Mouse (Mus musculus): ENCODE measurements around the gene Il11ra1. TPM values are rescaled to one million over a fixed set of nuclear protein-coding genes. Genes with fewer than 3 reads are reported as not detected.
A peak's percentile ranks its signal among the peaks of the same experiment; 100 is the strongest.

Gene Il11ra1
- polyA plus RNA-seq, 1 experiment from 2014 or later: 129 TPM

DNA sequence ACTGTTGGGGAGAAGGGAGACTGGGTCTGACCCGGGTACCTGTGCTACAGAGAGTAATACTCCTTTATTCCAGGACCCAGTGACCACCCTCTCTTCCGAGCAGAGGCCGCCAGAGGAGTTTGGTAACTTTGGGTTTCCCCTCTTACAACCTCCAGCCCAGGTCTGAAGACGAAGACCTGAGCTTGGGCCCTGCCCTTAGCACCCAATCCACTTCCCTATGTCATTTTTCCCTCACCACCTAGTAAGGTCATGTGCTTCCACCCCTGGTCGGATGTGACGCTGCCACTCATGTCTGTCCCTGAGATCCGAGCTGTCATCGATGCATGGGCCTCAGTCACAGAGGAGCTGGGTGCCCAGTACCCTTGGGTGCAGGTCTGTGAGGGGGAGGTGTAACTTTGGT lies 56.7 kb downstream of the Il11ra1 start:
- no peak overlapping the region for H3K27ac ChIP-seq (ENCODE audit: low read depth)
- 76% methylated on average over 8 of the region's 8 CpGs for WGBS
- peak overlapping the region; percentile 97 for H3K4me2 ChIP-seq
- TF ChIP-seq CTCF (IDR thresholded peaks at IDR 0.05; ENCODE audit: low read depth): no peak
- peaks cover 12% of the 10 kb centered on the region; the same call in 1 of the 2 replicates for H3K4me1 ChIP-seq (ENCODE audit: insufficient read depth)
- H3K9me3 ChIP-seq (ENCODE audit: low read depth, low read length): no peaks in the 10 kb centered on the region
- H3K27me3 ChIP-seq (ENCODE audit: insufficient read depth, low read length): no peaks in the 10 kb centered on the region
- H3K36me3 ChIP-seq (ENCODE audit: insufficient read depth): peaks cover 9% of the 10 kb centered on the region; the same call in 1 of the 2 replicates
- DNase-seq: no peak
- H3K9ac ChIP-seq: peak overlapping the region; percentile 73; the same call in 1 of the 2 replicates
- peak overlapping the region; percentile 70 for H3K4me3 ChIP-seq (ENCODE audit: low read depth, low read length)
- no peak for ATAC-seq (ENCODE audit: insufficient read depth)

DNA sequence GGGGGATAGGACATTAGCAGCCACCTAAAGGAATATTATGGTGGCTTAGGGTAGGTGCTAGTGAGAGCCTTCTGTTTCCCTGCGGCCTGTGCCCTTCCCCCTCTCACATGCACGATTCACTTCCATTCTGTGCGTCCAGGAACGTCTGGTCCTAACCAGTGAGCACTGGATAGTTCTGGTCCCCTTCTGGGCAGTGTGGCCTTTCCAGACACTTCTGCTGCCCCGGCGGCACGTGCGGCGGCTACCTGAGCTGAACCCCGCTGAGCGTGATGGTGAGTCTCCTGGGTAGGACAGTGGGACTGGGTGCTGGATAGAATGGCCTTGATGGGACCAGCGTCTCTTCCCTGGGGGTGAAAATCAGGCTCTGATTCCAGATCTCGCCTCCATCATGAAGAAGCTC lies 57.5 kb downstream of the Il11ra1 start:
- 91% methylated on average over 13 of the region's 13 CpGs for WGBS
- no peak for TF ChIP-seq CTCF (IDR thresholded peaks at IDR 0.05; ENCODE audit: low read depth)
- H3K27me3 ChIP-seq (ENCODE audit: insufficient read depth, low read length): no peaks in the 10 kb centered on the region
- no peak overlapping the region for H3K4me2 ChIP-seq
- ATAC-seq (ENCODE audit: insufficient read depth) (no peak), DNase-seq (no peak)
- H3K9me3 ChIP-seq (ENCODE audit: low read depth, low read length): no peaks in the 10 kb centered on the region
- H3K36me3 ChIP-seq (ENCODE audit: insufficient read depth): peaks cover 9% of the 10 kb centered on the region; the same call in 1 of the 2 replicates
- no peak overlapping the region for H3K4me3 ChIP-seq (ENCODE audit: low read depth, low read length)
- H3K27ac ChIP-seq (ENCODE audit: low read depth): no peak overlapping the region
- peaks cover 15% of the 10 kb centered on the region; the same call in 1 of the 2 replicates for H3K4me1 ChIP-seq (ENCODE audit: insufficient read depth)
- H3K9ac ChIP-seq: no peak overlapping the region

DNA sequence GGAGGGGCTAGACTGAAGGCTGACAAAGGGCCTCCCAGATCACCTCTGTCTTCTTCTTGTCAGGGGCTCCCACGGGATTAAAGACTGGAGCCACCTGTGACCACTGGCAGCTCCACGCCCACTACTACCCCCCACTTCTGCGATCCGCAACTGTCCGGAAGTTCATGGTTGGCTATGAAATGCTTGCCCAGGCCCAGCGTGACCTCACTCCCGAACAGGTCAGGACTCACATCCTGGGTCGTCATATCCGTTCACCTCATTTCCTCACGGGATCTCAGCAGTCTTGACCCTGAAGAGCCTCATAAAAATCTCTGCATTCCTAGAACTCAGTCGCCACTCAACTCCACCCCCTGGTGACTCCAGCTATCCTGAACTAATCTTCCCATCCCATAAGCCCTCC lies 58.2 kb downstream of the Il11ra1 start:
- Histone ChIP-seq H3K4me1 (ENCODE audit: insufficient read depth) (peaks cover 15% of the 10 kb centered on the region; the same call in 1 of the 2 replicates), H3K9ac (no peak overlapping the region), H3K9me3 (ENCODE audit: low read depth, low read length) (no peaks in the 10 kb centered on the region), H3K27ac (ENCODE audit: low read depth) (no peak overlapping the region), H3K4me3 (ENCODE audit: low read depth, low read length) (no peak overlapping the region), H3K27me3 (ENCODE audit: insufficient read depth, low read length) (no peaks in the 10 kb centered on the region), H3K36me3 (ENCODE audit: insufficient read depth) (peaks cover 9% of the 10 kb centered on the region; the same call in 1 of the 2 replicates), H3K4me2 (no peak overlapping the region)
- DNase-seq (no peak), ATAC-seq (ENCODE audit: insufficient read depth) (no peak)
- WGBS: 74% methylated on average over 11 of the region's 11 CpGs
- no peak for TF ChIP-seq CTCF (IDR thresholded peaks at IDR 0.05; ENCODE audit: low read depth)

DNA sequence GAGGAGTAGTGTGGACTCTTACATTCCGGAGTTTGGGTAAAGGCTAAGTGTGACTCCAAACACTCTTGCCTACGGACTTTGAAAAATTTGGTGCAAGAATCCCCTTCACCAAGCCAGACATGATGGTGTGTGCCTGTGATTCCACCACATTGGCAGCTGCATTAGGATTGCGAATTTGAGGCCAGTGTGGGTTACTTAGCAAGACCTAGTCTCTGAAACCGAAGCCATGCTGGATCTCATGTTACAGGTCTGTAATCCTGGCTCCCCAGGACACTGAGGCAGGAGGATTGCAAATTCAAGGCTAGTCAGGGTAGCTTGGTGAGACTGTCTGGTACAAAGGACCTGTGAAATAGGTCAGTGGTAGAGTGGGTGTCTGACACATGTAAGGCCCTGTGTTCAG lies 58.9 kb downstream of the Il11ra1 start:
- ATAC-seq (ENCODE audit: insufficient read depth) (no peak), DNase-seq (no peak)
- WGBS: 85% methylated on average over 4 of the region's 4 CpGs
- no peak overlapping the region for H3K4me3 ChIP-seq (ENCODE audit: low read depth, low read length)
- H3K4me1 ChIP-seq (ENCODE audit: insufficient read depth): peaks cover 15% of the 10 kb centered on the region; the same call in 1 of the 2 replicates
- H3K4me2 ChIP-seq: no peak overlapping the region
- no peak overlapping the region for H3K9ac ChIP-seq
- H3K9me3 ChIP-seq (ENCODE audit: low read depth, low read length): no peaks in the 10 kb centered on the region
- no peak overlapping the region for H3K27ac ChIP-seq (ENCODE audit: low read depth)
- H3K36me3 ChIP-seq (ENCODE audit: insufficient read depth): peaks cover 9% of the 10 kb centered on the region; the same call in 1 of the 2 replicates
- H3K27me3 ChIP-seq (ENCODE audit: insufficient read depth, low read length): no peaks in the 10 kb centered on the region
- no peak for TF ChIP-seq CTCF (IDR thresholded peaks at IDR 0.05; ENCODE audit: low read depth)

DNA sequence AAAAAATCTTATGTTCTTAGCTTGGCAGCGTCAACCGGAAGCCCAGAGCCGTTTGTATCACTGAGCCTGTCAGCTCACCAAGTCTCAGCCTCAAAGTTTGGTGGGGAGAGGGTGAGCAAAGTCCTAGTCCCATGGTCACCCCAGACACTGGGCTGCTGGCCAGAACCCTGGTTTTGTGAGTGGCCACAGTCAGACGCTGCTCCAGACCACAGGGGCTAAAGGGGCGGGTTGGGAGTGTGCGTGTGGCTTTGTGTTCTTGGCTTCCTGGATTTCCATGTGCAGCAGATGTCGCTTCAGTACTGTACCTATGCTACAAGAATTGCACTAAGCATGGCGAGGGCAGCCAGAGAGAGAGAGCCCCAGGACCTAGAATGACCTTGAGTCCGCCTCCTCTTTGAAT lies 59.4 kb downstream of the Il11ra1 start:
- TF ChIP-seq CTCF (IDR thresholded peaks at IDR 0.05; ENCODE audit: low read depth): no peak
- Histone ChIP-seq H3K36me3 (ENCODE audit: insufficient read depth) (peaks cover 9% of the 10 kb centered on the region; the same call in 1 of the 2 replicates), H3K27me3 (ENCODE audit: insufficient read depth, low read length) (no peaks in the 10 kb centered on the region), H3K4me1 (ENCODE audit: insufficient read depth) (peaks cover 15% of the 10 kb centered on the region; the same call in 1 of the 2 replicates), H3K9me3 (ENCODE audit: low read depth, low read length) (no peaks in the 10 kb centered on the region), H3K4me2 (no peak overlapping the region), H3K27ac (ENCODE audit: low read depth) (peak overlapping the region; percentile 92; the same call in 1 of the 2 replicates), H3K4me3 (ENCODE audit: low read depth, low read length) (no peak overlapping the region), H3K9ac (no peak overlapping the region)
- ATAC-seq (ENCODE audit: insufficient read depth) (no peak), DNase-seq (peak; percentile 51)
- 68% methylated on average over 9 of the region's 9 CpGs for WGBS

DNA sequence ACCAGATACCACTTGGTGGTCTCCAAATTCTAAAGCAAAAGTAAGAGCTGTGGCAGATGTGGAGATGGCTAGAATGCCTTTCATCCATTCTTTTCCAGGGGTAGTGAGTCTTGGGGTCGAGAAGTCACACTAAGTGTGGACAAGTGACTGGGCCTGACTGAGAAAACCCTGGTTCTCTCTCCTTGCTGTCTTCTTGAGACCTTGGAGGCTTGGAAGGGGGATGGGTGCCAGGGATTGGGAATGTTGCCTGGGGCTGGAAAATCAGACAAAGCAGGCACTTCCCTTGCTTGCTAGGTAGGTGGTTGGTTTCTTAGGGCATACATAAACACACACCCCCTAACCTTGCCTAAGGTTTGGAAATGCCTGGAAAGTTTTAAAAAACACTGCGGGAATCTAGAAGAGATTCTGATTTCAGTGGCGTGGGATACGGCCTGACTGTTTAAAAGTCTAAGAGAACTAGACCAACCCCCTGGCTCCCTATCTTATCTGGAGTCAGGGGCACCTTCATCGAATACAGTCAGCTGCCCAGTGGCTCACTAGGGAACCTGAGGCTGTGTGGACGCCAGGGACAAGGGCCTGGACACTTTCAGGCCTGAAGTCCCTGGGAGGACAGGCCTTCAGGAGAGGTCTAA lies 60.0 kb downstream of the Il11ra1 start:
- Histone ChIP-seq H3K9me3 (ENCODE audit: low read depth, low read length) (no peaks in the 10 kb centered on the region), H3K9ac (peak overlapping the region; percentile 64), H3K36me3 (ENCODE audit: insufficient read depth) (peaks cover 9% of the 10 kb centered on the region; the same call in 1 of the 2 replicates), H3K4me1 (ENCODE audit: insufficient read depth) (peaks cover 15% of the 10 kb centered on the region; the same call in 1 of the 2 replicates), H3K27ac (ENCODE audit: low read depth) (peak overlapping the region; percentile 92), H3K4me2 (peak overlapping the region; percentile 74), H3K4me3 (ENCODE audit: low read depth, low read length) (peak overlapping the region; percentile 46), H3K27me3 (ENCODE audit: insufficient read depth, low read length) (no peaks in the 10 kb centered on the region)
- 19% methylated on average over 6 of the region's 6 CpGs for WGBS
- TF ChIP-seq CTCF (IDR thresholded peaks at IDR 0.05; ENCODE audit: low read depth): no peak
- ATAC-seq (ENCODE audit: insufficient read depth) (no peak), DNase-seq (no peak)

DNA sequence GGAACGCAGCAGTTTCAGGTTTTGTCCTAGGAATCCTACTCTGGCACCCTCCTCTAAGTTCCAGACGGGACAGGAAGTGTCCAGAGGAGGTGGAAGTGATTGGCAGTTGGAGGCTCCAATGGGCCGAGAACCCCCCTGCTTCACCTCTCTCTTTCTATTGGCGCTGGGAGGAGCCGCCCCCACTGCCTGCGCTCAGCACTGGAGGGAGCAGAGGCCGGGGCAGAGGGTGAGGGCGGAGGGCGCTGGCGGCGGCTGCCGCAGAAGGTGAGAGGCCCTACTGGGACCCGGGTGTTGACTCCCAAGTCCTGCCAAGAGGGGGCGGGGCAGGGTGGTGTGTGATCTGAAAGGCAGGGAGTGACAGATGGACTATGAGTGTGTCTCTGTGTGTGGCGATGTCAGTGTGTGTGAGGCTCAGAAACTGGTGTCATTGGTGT lies 60.5 kb downstream of the Il11ra1 start:
- no peaks in the 10 kb centered on the region for H3K9me3 ChIP-seq (ENCODE audit: low read depth, low read length)
- WGBS: 1% methylated on average over 15 of the region's 15 CpGs
- peak overlapping the region; percentile 64 for H3K9ac ChIP-seq
- H3K27ac ChIP-seq (ENCODE audit: low read depth): peak overlapping the region; percentile 92
- peak overlapping the region; percentile 46 for H3K4me3 ChIP-seq (ENCODE audit: low read depth, low read length)
- H3K4me1 ChIP-seq (ENCODE audit: insufficient read depth): peaks cover 15% of the 10 kb centered on the region; the same call in 1 of the 2 replicates
- peaks cover 9% of the 10 kb centered on the region; the same call in 1 of the 2 replicates for H3K36me3 ChIP-seq (ENCODE audit: insufficient read depth)
- peak; percentile 89 for ATAC-seq (ENCODE audit: insufficient read depth)
- peak; percentile 95 for DNase-seq
- TF ChIP-seq CTCF (IDR thresholded peaks at IDR 0.05; ENCODE audit: low read depth): peak; percentile 22; the same call in 1 of the 2 replicates
- peak overlapping the region; percentile 74 for H3K4me2 ChIP-seq
- H3K27me3 ChIP-seq (ENCODE audit: insufficient read depth, low read length): no peaks in the 10 kb centered on the region
